ENCODE assay signal across 33 mouse cellular contexts in the genomic region with DNA sequence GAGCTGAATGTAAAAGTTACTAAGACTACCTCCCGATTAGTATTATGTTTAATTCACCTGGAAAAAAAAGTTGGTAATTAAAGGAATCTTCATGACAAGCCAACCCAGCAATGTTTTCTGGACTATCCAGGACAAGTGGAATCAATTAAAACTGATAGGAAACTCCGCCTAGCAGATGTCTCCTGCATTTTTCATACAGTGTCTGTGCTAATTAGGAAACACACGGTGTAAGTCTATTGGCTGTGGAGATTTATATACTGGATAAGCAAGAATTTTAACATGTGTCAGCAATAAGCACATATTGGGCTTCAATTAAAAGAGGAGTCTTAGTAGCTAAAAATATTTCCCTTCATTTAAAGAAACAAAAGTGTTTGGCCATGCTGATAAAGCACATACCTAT.
"Had no signal": no experiment of that assay in that cellular context is flagged by ENCODE, and none has a peak within 500 bp of the region (broad histone marks: within the 10 kb centered on the region; RNA-seq: fewer than 3 reads in every experiment).

No protein-coding gene starts in this region.

- H3K4me1 ChIP-seq: heart, embryonic 13.5 days; heart, embryonic 15.5 days; hindbrain, embryonic 10.5 days; hindbrain, embryonic 12.5 days; hindbrain, embryonic 13.5 days; hindbrain, embryonic 15.5 days; intestine, embryonic 15.5 days; kidney, embryonic 15.5 days had no signal

- DNase-seq: heart, postnatal 10 days; heart, postnatal 14 days; heart, postnatal 36 days; heart, postnatal 4 days; kidney, adult 11 months; kidney, adult 18-20 months; kidney, adult 2 months; kidney, adult 8-10 months; kidney, adult 9 months; kidney, postnatal 10 days; kidney, postnatal 14 days; kidney, postnatal 25 days; kidney, postnatal 36 days; kidney, postnatal 4 days; layer of hippocampus, adult 9-11 months; layer of hippocampus, postnatal 36 days had no signal

- H3K27ac ChIP-seq: heart, embryonic 13.5 days; heart, embryonic 15.5 days; hindbrain, embryonic 10.5 days; hindbrain, embryonic 12.5 days; hindbrain, embryonic 13.5 days; hindbrain, embryonic 14.5 days; hindbrain, embryonic 15.5 days; hindbrain, postnatal 0 days; intestine, embryonic 15.5 days; kidney, embryonic 15.5 days; kidney, postnatal 0 days; layer of hippocampus, adult 2 months; left cerebral cortex, adult 2 months had no signal

- H3K4me2 ChIP-seq: heart, embryonic 13.5 days; heart, embryonic 15.5 days; hindbrain, embryonic 12.5 days; hindbrain, embryonic 13.5 days; hindbrain, embryonic 14.5 days; hindbrain, embryonic 15.5 days; intestine, embryonic 15.5 days; kidney, embryonic 15.5 days had no signal

- H3K9ac ChIP-seq: heart, embryonic 13.5 days; heart, embryonic 15.5 days; hindbrain, embryonic 12.5 days; hindbrain, embryonic 13.5 days; hindbrain, embryonic 14.5 days; hindbrain, embryonic 15.5 days; intestine, embryonic 15.5 days; kidney, embryonic 15.5 days had no signal

- H3K36me3 ChIP-seq: heart, embryonic 13.5 days; heart, embryonic 15.5 days; hindbrain, embryonic 10.5 days; hindbrain, embryonic 12.5 days; hindbrain, embryonic 13.5 days; hindbrain, embryonic 15.5 days; intestine, embryonic 15.5 days; kidney, embryonic 15.5 days had no signal

- H3K27me3 ChIP-seq: heart, embryonic 13.5 days; heart, embryonic 15.5 days; hindbrain, embryonic 12.5 days; hindbrain, embryonic 13.5 days; hindbrain, embryonic 15.5 days; intestine, embryonic 15.5 days; kidney, embryonic 15.5 days had no signal

- H3K4me3 ChIP-seq: heart, embryonic 13.5 days; heart, embryonic 15.5 days; hindbrain, embryonic 10.5 days; hindbrain, embryonic 12.5 days; hindbrain, embryonic 13.5 days; hindbrain, embryonic 15.5 days; intestine, embryonic 15.5 days; kidney, embryonic 15.5 days; layer of hippocampus, adult 2 months; left cerebral cortex, adult 2 months had no signal

- H3K9me3 ChIP-seq: heart, embryonic 15.5 days; hindbrain, embryonic 10.5 days; hindbrain, embryonic 12.5 days; hindbrain, embryonic 13.5 days; hindbrain, embryonic 15.5 days; intestine, embryonic 15.5 days had no signal

- ATAC-seq: hindbrain, embryonic 16.5 days; hindbrain, postnatal 0 days; inflammation-experienced regulatory T-cells, adult 6 months; intestine, embryonic 15.5 days; intestine, embryonic 16.5 days; intestine, postnatal 0 days had no signal
